Mouse (Mus musculus) cerebellum, postnatal 36 days (tissue): ENCODE measurements at regions not wholly inside any gene's neighbourhood (a gene's known extent, or its start where the extent isn't known, plus 50 kb on each side); places are given as distances from the start of the nearest gene placed in this dataset.

Experiments
- DNase-seq, 2 experiments: peaks; one replicate each; pipeline ENCODE4 v3.0.0; 2021 to 2022; ENCODE audit warnings: mixed read lengths in 2 of 2

DNA sequence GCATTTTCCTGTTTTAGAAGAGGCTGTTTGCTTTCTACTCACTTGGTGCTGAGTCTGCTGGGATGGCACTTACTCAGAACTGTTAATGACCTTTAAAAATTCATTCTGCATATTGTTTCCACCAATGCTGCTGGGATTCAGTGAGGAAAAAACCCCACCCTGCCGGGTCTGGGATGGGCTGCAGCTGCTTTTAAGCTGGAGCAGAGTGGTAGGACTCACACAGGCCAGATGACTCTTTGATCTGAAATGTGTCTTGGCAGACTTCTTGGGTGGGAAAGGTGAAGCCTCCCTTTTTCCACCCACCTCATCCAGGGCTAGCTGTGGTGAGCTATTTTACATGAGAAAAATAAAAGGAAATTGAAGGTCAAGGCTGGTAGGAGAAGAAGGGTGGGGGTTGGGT, 56.4 kb upstream of the Ddhd1 start:
- DNase-seq, result no peak

DNA sequence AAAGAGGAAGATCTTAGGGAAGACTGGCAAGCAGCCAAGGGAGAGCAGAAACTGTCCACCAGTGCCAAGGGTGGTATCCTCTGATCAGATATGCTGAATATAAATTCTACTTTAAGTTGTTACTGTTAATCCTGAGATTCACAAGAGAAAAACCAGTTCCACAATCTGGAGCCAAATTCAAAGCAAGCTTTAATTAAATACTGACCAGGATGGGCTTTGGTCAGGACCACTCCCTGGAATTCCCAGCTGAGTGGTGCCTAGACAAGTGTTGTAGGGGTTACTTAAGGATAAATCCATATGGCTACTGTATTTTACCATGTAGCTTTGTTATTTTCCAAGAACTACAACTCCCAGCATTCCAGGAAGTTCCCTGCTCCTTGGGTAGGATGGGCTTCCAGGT, 56.8 kb upstream of the Ddhd1 start:
- DNase-seq, result no peak

- no peak for DNase-seq
Measured at GRCm38 (mm10) chr14:45716100-45716499, 58.2 kb upstream of the Ddhd1 start.

DNA sequence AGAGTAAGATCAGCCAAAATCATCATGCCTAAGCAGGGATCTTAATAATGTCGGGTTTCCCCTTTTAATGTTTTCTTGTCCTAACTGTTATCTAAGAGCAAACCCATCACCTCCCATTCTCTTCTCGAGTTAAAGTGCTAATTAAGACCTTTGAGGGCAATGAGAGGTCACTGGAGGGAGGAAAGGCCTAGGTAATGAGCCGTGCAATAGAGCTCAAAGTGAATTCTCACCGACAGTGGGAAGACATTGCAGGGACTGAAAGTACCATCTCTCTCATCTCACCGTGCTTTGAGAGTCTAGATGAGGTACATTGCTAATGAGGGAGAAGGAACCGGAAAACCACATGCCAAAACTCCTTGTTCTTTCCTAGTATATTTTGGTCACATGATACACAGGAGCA, 64.9 kb upstream of the Ddhd1 start:
- no peak for DNase-seq

DNA sequence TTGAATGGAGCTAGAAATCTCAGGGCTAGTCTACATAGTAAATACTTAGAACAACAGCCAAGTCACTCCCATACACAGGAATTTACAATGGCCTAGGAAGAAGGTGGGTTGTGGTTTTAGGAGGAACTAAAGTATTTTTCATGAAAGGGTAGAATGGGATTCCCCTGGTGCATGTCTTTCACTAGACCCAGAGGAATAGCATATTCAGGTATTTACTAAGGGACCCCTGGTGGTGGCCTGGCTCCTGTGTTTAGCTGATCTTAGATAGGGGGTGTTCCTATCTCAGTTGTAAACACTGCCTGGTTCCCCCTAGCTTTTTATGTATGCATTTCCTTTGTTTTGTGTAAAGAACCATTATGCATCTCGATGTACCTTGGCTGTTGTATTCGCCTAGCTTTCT, 66.4 kb upstream of the Ddhd1 start:
- DNase-seq, result no peak

DNA sequence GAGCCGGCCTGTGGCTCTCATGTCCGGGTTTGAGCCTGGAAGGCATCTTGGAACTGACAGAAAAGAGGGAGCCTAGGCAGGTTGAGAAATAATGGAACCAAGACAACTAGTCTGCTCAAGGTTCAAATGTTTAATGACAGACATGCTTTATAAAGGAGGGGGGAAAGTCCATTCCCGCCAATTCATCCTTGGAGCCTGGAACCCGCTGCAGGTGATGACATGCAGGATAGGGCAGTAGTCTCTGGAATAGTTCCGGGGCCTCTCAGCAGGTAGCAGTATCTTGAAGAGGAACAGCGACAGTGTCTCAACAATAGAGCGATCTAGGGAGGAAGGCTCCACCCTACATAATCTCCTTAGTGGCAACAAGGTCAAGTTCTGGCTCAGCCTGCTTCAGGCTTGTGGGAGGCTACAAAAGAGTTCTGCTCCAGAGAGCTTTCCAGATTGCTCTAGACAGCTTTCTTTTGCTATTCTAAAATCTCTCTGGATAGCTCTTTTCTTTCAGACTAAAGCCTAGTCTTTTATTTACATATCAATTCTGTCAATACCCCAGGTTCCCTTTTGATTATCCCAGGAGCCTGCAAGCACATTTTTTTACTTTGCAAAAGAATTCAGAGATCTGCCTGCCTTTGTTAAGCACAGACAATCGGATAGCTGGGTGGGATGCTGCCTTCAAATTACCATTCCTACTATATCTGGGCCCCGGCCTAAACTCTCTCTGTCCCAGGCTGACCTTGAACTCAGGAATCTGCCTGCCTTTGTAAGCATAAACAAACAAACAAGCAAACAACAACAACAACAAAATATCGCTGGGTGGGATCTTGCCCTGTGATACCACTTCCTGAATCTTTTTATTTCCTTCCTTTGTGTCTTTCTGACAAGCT, 76.8 kb upstream of the Ddhd1 start:
- DNase-seq, result no peak

DNA sequence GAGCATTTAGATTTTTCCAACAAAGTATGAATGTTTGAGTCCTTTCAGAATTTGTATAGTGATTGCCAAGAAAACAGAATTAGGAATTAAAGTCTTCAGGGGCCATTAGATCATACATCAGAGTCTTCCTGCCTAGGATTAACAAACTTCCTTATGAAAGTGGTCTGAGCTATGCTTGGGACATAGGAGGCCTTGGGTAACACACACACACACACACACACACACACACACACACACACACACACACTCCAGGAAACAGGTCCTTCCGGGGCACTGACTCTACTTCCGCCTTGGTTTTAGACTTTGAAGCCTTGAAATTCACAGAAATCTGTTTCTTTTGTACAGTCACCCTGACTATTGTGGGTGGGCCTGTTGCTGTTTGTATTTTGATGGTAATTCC, 80.0 kb upstream of the Ddhd1 start:
- DNase-seq, result no peak

DNA sequence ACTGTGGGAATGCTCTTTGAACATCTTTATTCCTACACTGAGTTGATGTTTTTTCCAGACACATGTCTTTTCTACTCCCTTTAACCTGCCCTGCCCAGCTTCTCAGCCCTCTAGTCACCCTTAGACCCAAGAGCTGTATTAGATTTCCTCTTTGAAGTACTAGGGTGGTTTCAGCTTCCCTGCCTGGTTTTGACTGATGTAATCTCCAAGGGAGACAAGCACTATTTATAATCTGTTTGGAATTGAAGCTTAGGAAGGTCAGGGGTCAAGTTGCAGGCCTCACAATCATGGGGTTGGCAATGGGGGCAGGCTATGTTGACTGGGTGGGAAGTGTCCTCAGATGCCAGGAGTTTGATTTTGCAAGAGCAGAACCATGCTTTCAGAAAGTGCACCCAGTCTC, 81.7 kb upstream of the Ddhd1 start:
- no peak for DNase-seq

- DNase-seq, result no peak
Measured at GRCm38 (mm10) chr14:45740662-45741061, 82.7 kb upstream of the Ddhd1 start.

- DNase-seq, result no peak
Measured at GRCm38 (mm10) chr14:45746176-45746575, 88.2 kb upstream of the Ddhd1 start.

- no peak for DNase-seq
Measured at GRCm38 (mm10) chr14:45757376-45757775, 99.4 kb upstream of the Ddhd1 start.

DNA sequence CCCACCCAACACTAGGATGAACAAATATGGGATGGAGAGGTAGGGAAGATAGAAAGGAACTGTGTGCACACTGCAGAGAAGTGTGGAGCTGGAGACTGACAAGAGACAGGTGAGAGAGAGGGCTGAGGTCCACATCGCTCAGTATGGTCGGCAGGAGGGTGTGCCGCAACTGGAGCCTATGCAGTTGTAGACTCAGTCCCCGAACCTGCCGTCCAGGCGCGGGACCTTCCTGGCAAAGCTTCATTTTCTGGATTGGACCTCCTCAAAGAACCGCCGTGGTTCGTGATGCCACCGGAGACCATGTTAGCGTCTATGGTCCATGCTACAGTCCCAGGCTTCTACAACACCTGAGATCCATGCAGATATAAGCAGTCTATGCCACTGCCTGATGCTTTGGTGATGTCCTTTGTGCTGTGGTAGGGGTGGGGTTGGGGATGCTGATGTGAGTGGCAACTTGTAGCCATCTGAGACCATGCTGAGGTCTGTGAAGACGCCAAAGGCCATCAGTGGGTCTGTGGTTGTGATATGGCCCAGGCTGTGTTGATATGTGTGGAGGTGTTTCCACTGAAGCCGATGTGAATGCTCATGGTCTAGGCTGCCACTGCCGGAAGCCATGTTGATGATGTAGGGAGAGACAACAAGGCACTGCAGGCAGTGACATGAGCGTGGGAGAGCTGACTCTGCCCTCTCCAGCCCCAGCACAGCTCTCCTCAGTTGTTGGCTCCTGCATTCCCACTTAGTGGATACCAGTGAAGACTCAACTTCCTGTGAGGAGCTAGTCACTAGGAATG, 103.1 kb upstream of the Ddhd1 start:
- DNase-seq, result no peak

- no peak for DNase-seq
Measured at GRCm38 (mm10) chr14:45764231-45764630, 106.3 kb upstream of the Ddhd1 start.

GRCm38 (mm10) chr14:45766582-45766981, 108.6 kb upstream of the Ddhd1 start:
- DNase-seq, result no peak

- DNase-seq, result peak; percentile 52 to 57
Measured at GRCm38 (mm10) chr14:45772665-45773277, 114.8 kb upstream of the Ddhd1 start.

- no peak for DNase-seq
Measured at GRCm38 (mm10) chr14:45773326-45773725, 115.4 kb upstream of the Ddhd1 start.

- DNase-seq, result no peak
Measured at GRCm38 (mm10) chr14:45781850-45782249, 123.9 kb upstream of the Ddhd1 start.

DNA sequence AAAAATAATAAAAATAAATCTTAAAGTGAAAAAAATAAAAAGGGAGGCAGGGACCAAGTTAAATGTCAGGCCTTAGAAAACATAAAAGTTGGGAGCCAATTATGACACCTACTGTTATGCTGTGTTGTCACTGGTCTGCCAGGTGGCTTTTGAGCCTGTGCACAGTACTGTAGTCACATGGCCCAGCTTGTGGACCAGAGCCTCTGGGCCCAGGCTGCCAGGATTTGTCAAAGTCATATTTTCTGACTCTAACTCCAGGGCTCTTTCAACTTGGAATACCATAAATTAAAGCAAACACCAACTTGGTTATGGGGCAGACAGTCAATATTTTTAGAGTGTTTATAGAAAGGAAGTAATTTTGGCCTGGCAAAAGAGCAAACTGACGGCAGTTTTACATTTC, 137.0 kb upstream of the Ddhd1 start:
- DNase-seq, result no peak

DNA sequence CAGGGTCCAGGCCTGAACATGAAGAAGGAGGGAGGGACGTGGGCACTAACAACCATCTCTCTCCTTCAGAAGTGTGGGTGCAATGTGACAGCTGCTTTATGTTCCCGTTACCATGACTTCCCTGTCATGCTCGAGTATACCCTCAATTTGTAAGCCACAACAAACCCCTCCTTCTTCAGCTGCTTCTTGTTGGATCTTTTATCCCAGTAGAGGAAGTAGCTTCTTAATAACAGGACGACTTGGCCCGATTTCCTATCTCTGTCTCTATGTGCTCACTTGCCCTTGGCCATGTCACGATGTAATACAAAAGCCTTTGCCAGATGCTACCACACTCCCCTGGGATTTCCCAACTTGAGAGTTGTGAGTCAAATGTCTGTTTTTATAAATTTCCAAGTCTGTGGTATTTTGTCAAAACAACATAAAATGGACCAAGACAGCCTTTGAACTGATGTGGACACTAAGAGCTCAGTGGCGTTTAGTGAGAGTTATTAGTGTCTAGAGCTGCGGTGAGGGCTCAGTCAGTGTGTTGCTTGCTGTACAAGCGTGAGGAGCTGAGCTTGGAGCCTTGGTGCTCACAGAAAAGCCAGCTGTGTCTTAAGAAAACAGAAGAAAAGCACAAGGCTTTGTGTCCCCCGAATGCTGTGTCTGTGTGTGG, 138.8 kb upstream of the Ddhd1 start:
- no peak for DNase-seq

DNA sequence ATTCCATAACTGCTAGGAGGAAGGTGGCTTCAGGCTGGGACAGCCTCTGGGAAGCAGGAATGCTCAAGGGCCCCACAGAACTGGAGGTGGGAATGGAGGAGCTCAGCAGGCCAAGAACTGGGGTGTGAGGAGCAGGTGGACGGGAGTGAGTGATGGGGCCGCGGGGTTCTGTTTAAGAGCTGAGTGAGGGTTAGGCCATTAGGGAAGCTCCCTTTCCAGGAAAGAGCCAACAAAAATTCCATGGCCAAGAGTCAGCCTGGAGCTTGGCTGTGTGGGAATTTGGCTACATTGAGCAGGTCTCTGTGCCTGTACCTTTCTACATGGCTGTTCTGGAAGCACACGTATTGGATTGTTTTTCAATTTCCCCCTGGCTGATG, 139.4 kb upstream of the Ddhd1 start:
- no peak for DNase-seq

GRCm38 (mm10) chr14:45799286-45799685, 141.3 kb upstream of the Ddhd1 start:
- DNase-seq, result no peak

GRCm38 (mm10) chr14:45805950-45806349, 148.0 kb upstream of the Ddhd1 start:
- DNase-seq, result no peak

- DNase-seq, result no peak
Measured at GRCm38 (mm10) chr14:45806726-45807280, 148.9 kb upstream of the Ddhd1 start.
